Mouse (Mus musculus) kidney, adult 10 weeks (tissue): ENCODE results near the gene Bivm. TPM values are rescaled to one million over a fixed set of nuclear protein-coding genes. Genes with fewer than 3 reads are reported as not detected.

Experiments
- polyA plus RNA-seq: library from polyadenylated mRNA; stranded (reverse); fragments of 350-450 nt; fragmentation: Illumina TruSeq; extraction: RNeasy Lipid Tissue Mini Kit (QIAGEN cat#74804); gene quantifications from one replicate; pipeline ENCODE4 v1.2.3, GENCODE M21; 2014; ENCODE audit warnings: low read depth, low replicate concordance

The Bivm gene
- polyA plus RNA-seq, result 49.4 TPM

DNA sequence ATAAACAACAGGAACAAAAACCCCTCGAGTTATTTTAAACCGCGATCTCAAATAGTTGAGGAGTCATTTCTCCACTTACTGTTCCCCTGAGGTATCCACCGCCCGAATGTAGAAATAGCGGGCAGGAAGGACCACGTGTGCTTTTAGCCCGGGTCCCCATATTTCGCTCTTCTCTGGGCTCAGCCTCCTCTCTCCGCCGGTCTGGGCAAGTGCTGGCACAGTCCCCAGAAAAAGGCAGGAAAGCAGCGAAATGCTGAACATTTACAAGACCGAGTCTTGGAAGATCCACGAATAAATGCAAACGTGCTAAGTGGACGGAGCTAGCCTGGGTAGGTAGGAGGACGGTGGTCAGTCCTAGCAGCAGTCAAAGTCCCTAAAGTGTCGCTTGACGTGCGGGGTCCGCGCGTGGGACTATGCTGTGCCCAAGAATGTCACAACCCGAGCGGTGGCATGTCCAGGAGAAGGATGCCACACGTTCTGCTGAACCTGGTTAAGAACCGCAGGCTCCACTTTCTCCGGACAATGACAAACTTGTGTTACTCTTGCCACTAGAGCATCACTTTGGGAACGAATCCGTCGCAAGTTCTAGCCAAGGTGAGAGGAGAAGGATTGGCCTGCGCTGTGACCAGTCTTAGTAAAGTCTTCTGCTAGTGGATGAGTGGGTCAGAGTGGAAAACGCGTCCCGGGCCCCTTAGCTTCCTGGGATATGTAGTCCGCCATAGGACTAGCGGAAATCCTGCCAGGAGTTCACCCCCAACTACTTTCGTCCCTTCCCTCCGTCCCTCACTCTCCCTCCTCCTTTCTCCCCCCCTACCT lies at the start of gene Bivm, which contains the start of gene Kdelc1:
TSS of gene Bivm (plus strand) at position 719 of the 816 bp plus-strand sequence.
TSS of gene Kdelc1 (minus strand) at position 570 of the 816 bp plus-strand sequence.

DNA sequence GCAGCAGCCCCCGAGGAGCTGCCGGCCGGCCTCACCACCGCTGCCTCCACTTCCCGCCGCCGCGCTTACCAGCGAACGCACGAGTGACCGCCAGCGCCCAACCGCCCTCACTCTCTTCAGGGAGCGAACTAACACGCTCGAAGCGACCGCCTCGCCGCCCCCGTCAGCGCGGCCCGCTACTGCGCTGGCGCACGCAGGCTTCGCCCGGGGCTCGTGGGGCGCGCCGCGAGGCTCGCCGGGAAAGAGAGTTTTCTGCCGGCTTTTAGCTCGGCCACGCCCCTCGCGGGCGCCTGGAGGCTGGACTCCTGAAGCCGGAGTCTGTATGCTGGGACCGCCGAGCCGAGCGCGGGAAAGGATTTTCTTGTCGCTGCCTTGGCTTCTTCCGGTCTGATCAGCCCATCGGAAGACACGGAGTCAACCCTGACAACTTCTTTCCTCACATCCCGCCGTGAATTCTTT lies 16.5 kb upstream of the Bivm start, which contains the start of gene Tex30:
TSS of gene Tex30 (minus strand) at position 183 of the 459 bp plus-strand sequence.

GRCm38 (mm10) chr1:44147563-44148381 lies 29.0 kb downstream of the Bivm start, which contains the start of gene Ercc5:
Ercc5 (plus strand) TSS chr1:44147744.

Other genes starting within 250 kb of the Bivm start
- 69.4 TPM for gene Tpp2, start 185.3 kb upstream of the Bivm start, polyA plus RNA-seq
- gene Mettl21c, start 98.9 kb upstream of the Bivm start, polyA plus RNA-seq, result not detected
- gene Gm8251, start 57.0 kb upstream of the Bivm start, polyA plus RNA-seq, result 0.24 TPM
- 31.1 TPM for gene Tex30, start 16.5 kb upstream of the Bivm start, polyA plus RNA-seq
- 21.3 TPM for gene Kdelc1, start 149 bp upstream of the Bivm start, polyA plus RNA-seq
- gene Ercc5, start 28.8 kb downstream of the Bivm start, polyA plus RNA-seq, result 29.8 TPM
- gene Mettl21e, start 100.0 kb downstream of the Bivm start, polyA plus RNA-seq, result not detected